Mouse (Mus musculus) midbrain, postnatal 0 days (tissue): ENCODE measurements at regions not wholly inside any gene's neighbourhood (a gene's known extent, or its start where the extent isn't known, plus 50 kb on each side); places are given as distances from the start of the nearest gene placed in this dataset.

Source experiments
- ATAC-seq: fragments of 200-750 bp; cut with Nextera tagmentation; 2 replicates; pipeline ENCODE4 v1.8.0; 2017; ENCODE audit warnings: moderate number of reproducible peaks, mild to moderate bottlenecking, moderate TSS enrichment, moderate library complexity; ENCODE audit not compliant: low FRiP score
- DNase-seq: peaks from one replicate; pipeline ENCODE4 v3.0.0-alpha.2; 2015; ENCODE audit warnings: low spot score
- H3K27ac ChIP-seq: fragments of 300-500 bp; sonication (generic); 2 replicates; pipeline ENCODE4 v1.5.1; 2014; ENCODE audit warnings: low read depth, mild to moderate bottlenecking, low read length, mixed read lengths
- H3K27me3 ChIP-seq: fragments of 300-500 bp; sonication (generic); 2 replicates; pipeline ENCODE4 v1.6.1; 2014; ENCODE audit warnings: low read length, control low read depth, mixed read lengths; ENCODE audit not compliant: insufficient read depth
- H3K36me3 ChIP-seq: fragments of 300-500 bp; sonication (generic); 2 replicates; pipeline ENCODE4 v1.6.1; 2014; ENCODE audit warnings: low read length, control low read depth, mixed read lengths; ENCODE audit not compliant: insufficient read depth
- H3K4me1 ChIP-seq: fragments of 300-500 bp; sonication (generic); 2 replicates; pipeline ENCODE4 v1.6.1; 2014; ENCODE audit warnings: mild to moderate bottlenecking, control low read depth, antibody characterized with exemption, low read length, mixed read lengths; ENCODE audit not compliant: insufficient read depth
- H3K4me2 ChIP-seq: fragments of 300-500 bp; sonication (generic); 2 replicates; pipeline ENCODE4 v1.6.1; 2014; ENCODE audit warnings: low read depth, mild to moderate bottlenecking, low read length, mixed read lengths; ENCODE audit not compliant: poor library complexity, severe bottlenecking
- H3K4me3 ChIP-seq: fragments of 300-500 bp; sonication (generic); 2 replicates; pipeline ENCODE4 v1.5.1; 2014; ENCODE audit warnings: low read depth, mild to moderate bottlenecking, low read length, moderate library complexity
- H3K9ac ChIP-seq: fragments of 300-500 bp; sonication (generic); replicated peaks from 2 replicates; pipeline ENCODE4 v1.6.1; 2014; ENCODE audit warnings: mild to moderate bottlenecking, low read length, moderate library complexity, mixed read lengths; ENCODE audit not compliant: poor library complexity, severe bottlenecking
- H3K9me3 ChIP-seq: fragments of 300-500 bp; sonication (generic); 2 replicates; pipeline ENCODE4 v1.6.1; 2016; ENCODE audit warnings: low read length, control low read depth
- CTCF ChIP-seq: IDR thresholded peaks from 2 replicates; pipeline ENCODE4 v1.5.1; 2016; ENCODE audit warnings: antibody characterized with exemption, mild to moderate bottlenecking
- WGBS: fragments of 180-500 bp; shearing (Covaris S2); extraction: QIAGEN DNeasy Blood & Tissue Kit; methylation state at CpG from one replicate; pipeline ENCODE4 v1.1.7; 2014; 5-methylcytosine and 5-hydroxymethylcytosine counted together

DNA sequence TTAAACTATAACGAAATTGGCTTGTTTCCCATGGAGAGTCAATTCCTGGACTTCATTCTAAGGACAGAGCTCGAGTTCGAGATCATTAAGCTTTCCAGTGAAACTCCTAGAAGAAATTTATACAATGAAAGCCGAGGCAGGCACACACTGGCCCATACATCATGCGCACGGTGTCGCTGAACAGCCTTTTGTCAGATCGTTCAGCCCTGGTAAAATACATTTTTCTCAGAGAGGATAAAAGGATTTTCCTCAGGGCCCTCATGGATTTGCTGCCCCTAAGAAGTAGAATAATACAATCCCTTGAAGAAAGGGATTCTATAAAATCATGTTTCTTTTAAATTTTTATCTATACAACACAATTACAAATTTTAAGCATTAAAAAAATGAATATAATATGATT is 387.2 kb downstream of the Basp1 start:
- no peak for TF ChIP-seq CTCF
- Histone ChIP-seq H3K4me2 (peak overlapping the region; percentile 54), H3K36me3 (no peaks in the 10 kb centered on the region), H3K9ac (peak overlapping the region; percentile 30; the same call in 1 of the 2 replicates), H3K27me3 (no peaks in the 10 kb centered on the region), H3K4me1 (no peaks in the 10 kb centered on the region), H3K27ac (peak overlapping the region; percentile 86; the same call in 1 of the 2 replicates), H3K4me3 (peak overlapping the region; percentile 39), H3K9me3 (no peaks in the 10 kb centered on the region)
- WGBS, result 10% methylated on average over 8 of the region's 8 CpGs
- DNase-seq (peak; percentile 36), ATAC-seq (peak; percentile 38; the same call in 1 of the 2 replicates)

DNA sequence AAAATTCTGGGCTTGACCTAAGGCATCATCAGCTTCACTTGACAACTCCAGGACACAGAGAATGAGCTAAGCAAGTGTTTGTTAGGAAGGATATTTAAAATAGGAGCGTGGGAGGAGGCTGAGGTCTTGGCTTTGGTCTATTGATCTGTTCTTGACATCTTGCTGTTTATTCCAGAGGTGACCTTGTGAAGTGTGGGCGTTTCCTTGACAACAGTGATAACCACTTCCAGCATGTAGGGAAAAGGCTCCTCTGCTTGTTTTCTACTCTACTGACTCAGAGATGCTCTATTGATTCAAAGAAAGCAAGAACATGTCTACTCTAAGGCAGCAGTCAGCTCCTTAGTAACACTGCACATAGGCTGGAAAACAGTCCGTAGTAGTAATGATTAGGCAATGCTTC is 392.6 kb downstream of the Basp1 start:
- Histone ChIP-seq H3K9ac (no peak overlapping the region), H3K27ac (peak overlapping the region; percentile 81), H3K9me3 (no peaks in the 10 kb centered on the region), H3K4me1 (peaks cover 4% of the 10 kb centered on the region; the same call in 1 of the 2 replicates), H3K4me2 (no peak overlapping the region), H3K4me3 (no peak overlapping the region), H3K36me3 (no peaks in the 10 kb centered on the region), H3K27me3 (no peaks in the 10 kb centered on the region)
- 32% methylated on average over 3 of the region's 3 CpGs for WGBS
- TF ChIP-seq CTCF, result no peak
- DNase-seq (no peak), ATAC-seq (peak; percentile 34)

DNA sequence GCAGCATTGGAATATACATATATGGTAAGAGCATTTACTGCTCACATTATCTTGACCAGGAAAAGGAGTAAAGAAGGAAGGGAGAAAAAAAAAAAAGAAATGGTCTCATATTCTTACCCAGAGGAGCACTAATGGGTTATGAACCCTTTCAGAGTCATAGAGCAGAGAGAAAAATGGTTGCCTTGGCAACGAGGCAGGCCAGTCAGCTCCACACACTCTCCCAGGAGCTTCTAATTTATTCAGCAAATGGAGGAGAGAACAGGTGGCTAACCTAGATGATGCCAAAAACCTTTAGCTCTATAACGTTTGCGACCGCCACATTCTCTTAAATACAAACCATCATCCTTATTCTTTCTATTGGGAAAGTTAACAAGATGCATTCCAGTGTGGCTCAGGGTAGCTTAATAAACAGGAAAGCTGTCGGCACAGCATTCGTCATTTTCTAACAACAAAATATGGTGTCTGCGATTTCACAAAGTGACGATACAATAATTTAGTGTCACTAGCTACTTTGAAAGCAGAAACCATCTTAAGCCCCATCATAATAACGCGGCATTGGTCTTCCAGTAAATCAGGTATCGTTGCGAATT is 394.1 kb downstream of the Basp1 start:
- no peak for TF ChIP-seq CTCF
- Histone ChIP-seq H3K27me3 (no peaks in the 10 kb centered on the region), H3K9me3 (no peaks in the 10 kb centered on the region), H3K27ac (peak overlapping the region; percentile 81), H3K4me1 (peaks cover 4% of the 10 kb centered on the region; the same call in 1 of the 2 replicates), H3K36me3 (no peaks in the 10 kb centered on the region), H3K9ac (peak overlapping the region; percentile 33; the same call in 1 of the 2 replicates), H3K4me3 (peak overlapping the region; percentile 8; the same call in 1 of the 2 replicates), H3K4me2 (peak overlapping the region; percentile 35)
- 37% methylated on average over 12 of the region's 12 CpGs for WGBS
- DNase-seq, result peak; percentile 92
- peak; percentile 97 for ATAC-seq

DNA sequence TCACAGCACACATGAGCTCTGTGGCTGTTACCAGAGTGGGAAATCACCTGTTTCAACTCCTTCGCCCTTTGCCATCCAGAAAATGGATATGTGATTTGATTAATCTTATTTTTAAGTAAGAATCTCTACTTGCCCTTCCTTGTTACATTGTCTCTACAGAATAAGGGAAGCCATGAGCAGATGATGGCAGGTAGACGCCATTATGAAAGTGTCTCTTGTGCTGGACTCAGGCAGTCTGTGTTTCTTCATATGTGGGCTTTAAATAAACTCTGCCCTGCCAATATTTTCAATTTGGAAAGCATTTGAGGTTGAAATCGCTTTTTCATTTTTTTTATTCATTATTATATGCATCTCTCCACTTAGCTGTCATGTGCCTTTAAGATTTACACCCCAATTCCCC is 394.6 kb downstream of the Basp1 start:
- Histone ChIP-seq H3K36me3 (no peaks in the 10 kb centered on the region), H3K9ac (peak overlapping the region; percentile 33; the same call in 1 of the 2 replicates), H3K27ac (peak overlapping the region; percentile 81), H3K4me2 (peak overlapping the region; percentile 12; the same call in 1 of the 2 replicates), H3K4me1 (peaks cover 4% of the 10 kb centered on the region; the same call in 1 of the 2 replicates), H3K9me3 (no peaks in the 10 kb centered on the region), H3K27me3 (no peaks in the 10 kb centered on the region), H3K4me3 (peak overlapping the region; percentile 8; the same call in 1 of the 2 replicates)
- 58% methylated on average over 3 of the region's 3 CpGs for WGBS
- ATAC-seq (peak; percentile 29; the same call in 1 of the 2 replicates), DNase-seq (no peak)
- TF ChIP-seq CTCF, result no peak

DNA sequence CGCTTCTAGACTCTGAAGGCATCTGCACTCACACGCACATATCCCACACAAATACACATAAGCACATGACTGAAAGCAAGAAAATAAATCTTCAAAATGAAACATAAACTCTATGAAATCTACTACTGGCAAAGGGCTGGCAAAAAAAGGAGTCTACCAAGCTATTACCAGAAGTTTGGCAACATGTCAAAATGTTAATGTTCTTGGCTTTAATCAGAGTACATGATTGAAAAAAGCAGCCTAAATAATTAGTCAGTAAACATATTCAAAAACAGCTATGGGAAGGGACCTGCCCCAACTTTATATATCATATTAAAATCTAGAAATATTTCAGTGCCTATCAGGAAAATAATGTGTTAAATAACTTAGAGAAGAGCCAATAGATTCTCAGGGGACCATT is 405.8 kb downstream of the Basp1 start:
- Histone ChIP-seq H3K4me3 (no peak overlapping the region), H3K27me3 (no peaks in the 10 kb centered on the region), H3K9me3 (no peaks in the 10 kb centered on the region), H3K9ac (no peak overlapping the region), H3K4me1 (no peaks in the 10 kb centered on the region), H3K36me3 (no peaks in the 10 kb centered on the region), H3K4me2 (no peak overlapping the region), H3K27ac (no peak overlapping the region)
- ATAC-seq (no peak), DNase-seq (no peak)
- WGBS, result 96% methylated on average over 2 of the region's 2 CpGs
- no peak for TF ChIP-seq CTCF

DNA sequence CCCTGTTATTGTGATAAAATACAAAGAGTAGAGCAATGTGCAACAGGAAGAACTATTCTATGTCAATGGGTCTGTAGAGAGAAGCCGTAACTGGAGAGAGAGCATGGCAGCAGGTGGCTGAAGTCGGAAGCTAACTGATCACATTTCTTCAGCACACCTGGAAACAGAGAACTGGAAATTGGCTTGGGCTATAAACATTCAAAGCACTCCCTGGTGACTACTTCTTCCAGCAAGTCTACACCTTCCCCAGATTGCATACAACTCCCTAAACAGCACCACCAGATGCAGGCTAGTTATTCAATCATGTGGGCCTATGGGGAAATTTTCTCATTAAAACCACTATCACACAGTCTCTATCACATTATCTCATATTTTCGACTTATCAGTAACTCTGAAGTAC is 413.4 kb downstream of the Basp1 start:
- no peak overlapping the region for H3K27ac ChIP-seq
- H3K4me3 ChIP-seq, result no peak overlapping the region
- H3K4me2 ChIP-seq, result no peak overlapping the region
- H3K9me3 ChIP-seq, result no peaks in the 10 kb centered on the region
- H3K4me1 ChIP-seq, result no peaks in the 10 kb centered on the region
- 94% methylated on average over 3 of the region's 3 CpGs for WGBS
- H3K27me3 ChIP-seq, result no peaks in the 10 kb centered on the region
- H3K9ac ChIP-seq, result no peak overlapping the region
- H3K36me3 ChIP-seq, result no peaks in the 10 kb centered on the region
- no peak for DNase-seq
- ATAC-seq, result no peak
- TF ChIP-seq CTCF, result no peak
